12 mouse cellular contexts compared by ENCODE assay signal in genomic region chr8:115008624-115009620, GRCm38 (mm10).
DNase-seq lines count a peak whose midpoint lies in the region; ATAC-seq and TF ChIP-seq lines count a peak whose summit lies in the region.
"Had no signal": no experiment of that assay in that cellular context is flagged by ENCODE, and none has a peak within 500 bp of the region (broad histone marks: within the 10 kb centered on the region; RNA-seq: fewer than 3 reads in every experiment).

No protein-coding gene starts in this region.

- H3K9me3 ChIP-seq in forebrain, embryonic 16.5 days (ENCODE audit: control insufficient read depth, low read length) = no peaks in the 10 kb centered on the region
- H3K9me3 ChIP-seq in forebrain, embryonic 15.5 days = no peaks in the 10 kb centered on the region
- H3K9me3 ChIP-seq in lung, embryonic 16.5 days (ENCODE audit: control insufficient read depth, low read length) = no peaks in the 10 kb centered on the region
- H3K9me3 ChIP-seq in embryonic facial prominence, embryonic 14.5 days (ENCODE audit: control insufficient read depth, low read length) = no peaks in the 10 kb centered on the region
- no peaks in the 10 kb centered on the region for H3K9me3 ChIP-seq in stomach, postnatal 0 days (ENCODE audit: control insufficient read depth, low read length)
- H3K9me3 ChIP-seq in liver, embryonic 11.5 days (ENCODE audit: control insufficient read depth, low read length) = no peaks in the 10 kb centered on the region
- H3K9me3 ChIP-seq: limb, embryonic 12.5 days had no signal

- H3K4me3 ChIP-seq in forebrain, embryonic 16.5 days (replicated peaks; ENCODE audit: low read length) = no peak overlapping the region
- no peak overlapping the region for H3K4me3 ChIP-seq in forebrain, embryonic 15.5 days
- no peak overlapping the region for H3K4me3 ChIP-seq in lung, embryonic 16.5 days (ENCODE audit: low read length)
- H3K4me3 ChIP-seq in lung, adult 2 months (replicated peaks; ENCODE audit: extremely low read depth, low read depth, low read length) = no peak overlapping the region
- no peak overlapping the region for H3K4me3 ChIP-seq in embryonic facial prominence, embryonic 14.5 days (ENCODE audit: low read depth, low read length)
- no peak overlapping the region for H3K4me3 ChIP-seq in stomach, postnatal 0 days (ENCODE audit: low read depth, low read length)
- H3K4me3 ChIP-seq in liver, embryonic 11.5 days (ENCODE audit: low read depth, low read length) = no peak overlapping the region
- H3K4me3 ChIP-seq: limb, embryonic 12.5 days had no signal

- DNase-seq in lung, adult 2 months = no peak
- peak; percentile 75 for DNase-seq in embryonic facial prominence, embryonic 14.5 days (ENCODE audit: low spot score)
- no peak for DNase-seq in stomach, postnatal 0 days (ENCODE audit: low spot score)
- DNase-seq in liver, embryonic 11.5 days (ENCODE audit: low spot score) = no peak
- DNase-seq in gastrocnemius, adult 8-10 months (ENCODE audit: low spot score in 2 of 2) = no peak
- DNase-seq: B cell, adult 2 months; kidney, postnatal 25 days had no signal

- no peak overlapping the region for H3K27ac ChIP-seq in forebrain, embryonic 16.5 days (ENCODE audit: low read length)
- no peak overlapping the region for H3K27ac ChIP-seq in forebrain, embryonic 15.5 days (replicated peaks)
- H3K27ac ChIP-seq in lung, embryonic 16.5 days (ENCODE audit: low read length) = peak overlapping the region; percentile 86
- H3K27ac ChIP-seq in embryonic facial prominence, embryonic 14.5 days (replicated peaks; ENCODE audit: low read depth, low read length) = no peak overlapping the region
- H3K27ac ChIP-seq in stomach, postnatal 0 days (replicated peaks) = peak overlapping the region; percentile 56
- H3K27ac ChIP-seq in liver, embryonic 11.5 days (ENCODE audit: low read depth, low read length) = no peak overlapping the region
- H3K27ac ChIP-seq: limb, embryonic 12.5 days had no signal

- TF ChIP-seq CTCF in lung, adult 2 months (IDR thresholded peaks at IDR 0.05; ENCODE audit: insufficient read depth, low read length) = no peak
- no peak for TF ChIP-seq CTCF in stomach, postnatal 0 days (IDR thresholded peaks at IDR 0.05; ENCODE audit: low read depth)

- H3K36me3 ChIP-seq in forebrain, embryonic 16.5 days (ENCODE audit: control insufficient read depth, insufficient read depth) = no peaks in the 10 kb centered on the region
- no peaks in the 10 kb centered on the region for H3K36me3 ChIP-seq in forebrain, embryonic 15.5 days
- H3K36me3 ChIP-seq in lung, embryonic 16.5 days (ENCODE audit: control insufficient read depth, insufficient read depth, low read length) = no peaks in the 10 kb centered on the region
- no peaks in the 10 kb centered on the region for H3K36me3 ChIP-seq in embryonic facial prominence, embryonic 14.5 days (ENCODE audit: control insufficient read depth, insufficient read depth, low read length)
- H3K36me3 ChIP-seq in stomach, postnatal 0 days (ENCODE audit: control insufficient read depth, insufficient read depth, low read length) = no peaks in the 10 kb centered on the region
- H3K36me3 ChIP-seq in liver, embryonic 11.5 days (ENCODE audit: control insufficient read depth, insufficient read depth, low read length) = no peaks in the 10 kb centered on the region
- H3K36me3 ChIP-seq: limb, embryonic 12.5 days had no signal

- no peak overlapping the region for H3K4me2 ChIP-seq in forebrain, embryonic 16.5 days (ENCODE audit: low read length)
- H3K4me2 ChIP-seq in forebrain, embryonic 15.5 days (replicated peaks) = no peak overlapping the region
- no peak overlapping the region for H3K4me2 ChIP-seq in lung, embryonic 16.5 days (ENCODE audit: low read depth, low read length)
- H3K4me2 ChIP-seq in embryonic facial prominence, embryonic 14.5 days (ENCODE audit: low read depth, low read length) = no peak overlapping the region
- no peak overlapping the region for H3K4me2 ChIP-seq in stomach, postnatal 0 days (replicated peaks; ENCODE audit: low read depth)
- H3K4me2 ChIP-seq in liver, embryonic 11.5 days = no peak overlapping the region
- H3K4me2 ChIP-seq: limb, embryonic 12.5 days; midbrain, embryonic 11.5 days had no signal

- peaks cover 4% of the 10 kb centered on the region for H3K4me1 ChIP-seq in forebrain, embryonic 16.5 days (replicated peaks; ENCODE audit: control insufficient read depth, insufficient read depth, low read length)
- H3K4me1 ChIP-seq in forebrain, embryonic 15.5 days = peaks cover 21% of the 10 kb centered on the region
- peaks cover 37% of the 10 kb centered on the region for H3K4me1 ChIP-seq in lung, embryonic 16.5 days (replicated peaks; ENCODE audit: control insufficient read depth, insufficient read depth, low read length)
- H3K4me1 ChIP-seq in lung, adult 2 months (ENCODE audit: control insufficient read depth, insufficient read depth, low read length) = no peaks in the 10 kb centered on the region
- H3K4me1 ChIP-seq in embryonic facial prominence, embryonic 14.5 days (ENCODE audit: control insufficient read depth, insufficient read depth, low read length) = peaks cover 34% of the 10 kb centered on the region
- 0 out of 2 replicates have a peak, but pooled peaks cover 4% of the 10 kb centered on the region for H3K4me1 ChIP-seq in stomach, postnatal 0 days (replicated peaks; ENCODE audit: control insufficient read depth, insufficient read depth)
- H3K4me1 ChIP-seq in liver, embryonic 11.5 days (replicated peaks; ENCODE audit: control insufficient read depth, insufficient read depth, low read length) = no peaks in the 10 kb centered on the region; the same call in 1 of the 2 replicates

- 0 out of 2 replicates have a peak, but pooled peaks have one; percentile 38 for ATAC-seq in forebrain, embryonic 16.5 days
- no peak for ATAC-seq in forebrain, embryonic 15.5 days (replicated peaks)
- ATAC-seq in lung, embryonic 16.5 days (ENCODE audit: low read depth) = peak; percentile 55
- ATAC-seq in embryonic facial prominence, embryonic 14.5 days (ENCODE audit: low read depth) = no peak
- ATAC-seq in stomach, postnatal 0 days (ENCODE audit: low FRiP score, low TSS enrichment) = no peak
- no peak for ATAC-seq in liver, embryonic 11.5 days (replicated peaks; ENCODE audit: low FRiP score)

- WGBS in forebrain, embryonic 16.5 days = 71% methylated on average over 9 of the region's 9 CpGs
- 66% methylated on average over 9 of the region's 9 CpGs for WGBS in forebrain, embryonic 15.5 days
- 59% methylated on average over 9 of the region's 9 CpGs for WGBS in lung, embryonic 16.5 days
- WGBS in lung, adult 2 months = 66% methylated on average over 9 of the region's 9 CpGs
- WGBS in embryonic facial prominence, embryonic 14.5 days = 73% methylated on average over 9 of the region's 9 CpGs
- 62% methylated on average over 9 of the region's 9 CpGs for WGBS in stomach, postnatal 0 days
- 81% methylated on average over 9 of the region's 9 CpGs for WGBS in liver, embryonic 11.5 days

- no peak for TF ChIP-seq POLR2A in lung, adult 2 months (IDR thresholded peaks at IDR 0.05; ENCODE audit: borderline replicate concordance, extremely low read depth, low read depth, low read length)

- peaks cover 11% of the 10 kb centered on the region for H3K27me3 ChIP-seq in forebrain, embryonic 16.5 days (replicated peaks; ENCODE audit: control insufficient read depth, insufficient read depth, low read length)
- peaks cover 28% of the 10 kb centered on the region; the same call in 1 of the 2 replicates for H3K27me3 ChIP-seq in forebrain, embryonic 15.5 days
- H3K27me3 ChIP-seq in lung, embryonic 16.5 days (ENCODE audit: control insufficient read depth, insufficient read depth, low read depth, low read length) = no peaks in the 10 kb centered on the region
- H3K27me3 ChIP-seq in embryonic facial prominence, embryonic 14.5 days (replicated peaks; ENCODE audit: control insufficient read depth, insufficient read depth, low read length) = no peaks in the 10 kb centered on the region
- no peaks in the 10 kb centered on the region for H3K27me3 ChIP-seq in stomach, postnatal 0 days (ENCODE audit: control insufficient read depth, insufficient read depth, low read length)
- no peaks in the 10 kb centered on the region for H3K27me3 ChIP-seq in liver, embryonic 11.5 days (replicated peaks; ENCODE audit: control insufficient read depth, insufficient read depth, low read length)

- H3K9ac ChIP-seq in forebrain, embryonic 16.5 days (replicated peaks; ENCODE audit: low read depth, low read length) = no peak overlapping the region
- H3K9ac ChIP-seq in forebrain, embryonic 15.5 days (replicated peaks) = no peak overlapping the region
- H3K9ac ChIP-seq in lung, embryonic 16.5 days (ENCODE audit: low read length) = no peak overlapping the region
- H3K9ac ChIP-seq in embryonic facial prominence, embryonic 14.5 days (ENCODE audit: low read depth, low read length) = no peak overlapping the region
- no peak overlapping the region for H3K9ac ChIP-seq in stomach, postnatal 0 days (ENCODE audit: low read length)
- no peak overlapping the region for H3K9ac ChIP-seq in liver, embryonic 11.5 days (ENCODE audit: low read depth, low read length)
- H3K9ac ChIP-seq: limb, embryonic 12.5 days had no signal

- no peak for TF ChIP-seq EP300 in stomach, postnatal 0 days (optimal IDR thresholded peaks at IDR 0.05)

Comparison
In these comparisons a context has a peak if more than half of its experiments do, and no peak if none do; other contexts are left out.
1. ATAC-seq: peak in forebrain, embryonic 16.5 days (single experiment) and lung, embryonic 16.5 days (single experiment); none in forebrain, embryonic 15.5 days (single experiment), embryonic facial prominence, embryonic 14.5 days (single experiment), stomach, postnatal 0 days (single experiment) and liver, embryonic 11.5 days (single experiment).
2. H3K27ac ChIP-seq: peak in lung, embryonic 16.5 days (single experiment) and stomach, postnatal 0 days (single experiment); none in forebrain, embryonic 16.5 days (single experiment), forebrain, embryonic 15.5 days (single experiment), embryonic facial prominence, embryonic 14.5 days (single experiment) and liver, embryonic 11.5 days (single experiment).